Mouse (Mus musculus): ENCODE results near the gene Vmn2r73.
"Not testable (repeated sequence)": the region's sequence is repeated elsewhere in the genome, so short reads cannot be mapped to it uniquely, and the experiment has no call there.

DNA sequence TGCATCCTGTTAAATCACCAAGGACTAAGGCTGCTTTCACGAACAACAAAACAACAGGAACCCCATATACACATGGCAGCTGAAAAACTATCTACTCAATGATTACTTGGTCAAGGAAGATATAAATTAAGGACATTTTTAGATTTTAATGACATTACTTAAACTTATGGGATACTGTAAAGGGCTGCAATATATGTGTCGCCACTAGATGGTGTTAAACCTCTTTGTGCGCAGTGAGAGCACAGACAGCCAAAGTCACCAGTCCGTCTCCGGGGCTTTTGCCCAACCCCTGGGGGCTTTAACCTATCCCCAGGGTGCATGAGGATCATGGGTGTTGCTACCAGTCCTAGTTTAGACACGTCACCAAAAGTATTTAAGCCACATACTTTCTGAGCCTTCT is 58.0 kb downstream of the Vmn2r73 start:
- not testable (repeated sequence) for TF ChIP-seq CTCF (conservative IDR thresholded peaks at IDR 0.05; ENCODE audit: insufficient read depth, insufficient read length, low read depth, low read length); POLR2A (IDR thresholded peaks at IDR 0.05; ENCODE audit: low read depth, low read length)

All from kidney, adult 2 months (tissue).